Mouse (Mus musculus) effector memory CD4-positive, alpha-beta T cell, adult 7 months (primary cell): ENCODE results near the gene Gm1140. TPM values are rescaled to one million over a fixed set of nuclear protein-coding genes. Genes with fewer than 3 reads are reported as not detected.

Experiments used
- polyA plus RNA-seq: library from polyadenylated mRNA; unstranded; fragments of 100-300 nt; shearing (Covaris generic); gene quantifications from one replicate; pipeline ENCODE4 v1.2.1, GENCODE M21; 2017

The Gm1140 gene
- polyA plus RNA-seq, result not detected

GRCm38 (mm10) chrX:67693462-67693861, at the start of gene Gm1140:
Gene Gm1140 (minus strand): TSS chrX:67693562.

GRCm38 (mm10) chrX:67695398-67695797, 2.0 kb upstream of the Gm1140 start, which contains the start of gene Gm14692:
Gene Gm14692 (plus strand): TSS chrX:67695698.

Other genes starting within 250 kb of the Gm1140 start
- gene Gm14692, start 2.1 kb upstream of the Gm1140 start, polyA plus RNA-seq, result not detected
- not detected for gene 4933436I01Rik, start 227.9 kb upstream of the Gm1140 start, polyA plus RNA-seq